Mouse (Mus musculus): ENCODE data around the gene H1fnt. TPM values are rescaled to one million over a fixed set of nuclear protein-coding genes. Genes with fewer than 3 reads are reported as not detected.

H1fnt gene
- not detected in 2 replicates for polyA plus RNA-seq (2015; fragmentation: Nextera tagmentation; extraction: Ambion mirVana)

DNA sequence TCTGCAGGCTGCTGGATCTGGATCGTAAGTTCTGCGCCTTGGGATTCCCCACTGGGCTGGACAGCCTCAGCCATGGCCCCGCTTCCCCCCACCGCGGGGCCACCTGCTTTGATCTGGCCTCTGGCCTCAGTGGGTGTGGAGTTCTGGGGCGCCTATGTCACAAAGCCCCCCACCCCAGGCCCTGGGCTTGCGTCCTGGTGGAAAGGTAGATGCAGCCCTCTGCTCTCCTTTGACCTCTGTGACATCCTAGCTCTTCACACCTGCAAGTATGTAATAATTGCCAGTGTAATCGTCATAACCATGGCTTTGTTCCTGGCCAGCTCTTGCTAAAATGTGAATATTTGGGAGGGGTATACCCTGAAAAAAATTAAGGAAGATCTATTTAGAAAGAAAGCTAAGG is at the start of gene H1fnt:
H1fnt (minus strand) TSS at position 101 of the 400 bp plus-strand sequence.
- WGBS = 87% methylated on average over 8 of the region's 8 CpGs
- no peaks in the 10 kb centered on the region for H3K4me1 ChIP-seq
- ATAC-seq = no peak

DNA sequence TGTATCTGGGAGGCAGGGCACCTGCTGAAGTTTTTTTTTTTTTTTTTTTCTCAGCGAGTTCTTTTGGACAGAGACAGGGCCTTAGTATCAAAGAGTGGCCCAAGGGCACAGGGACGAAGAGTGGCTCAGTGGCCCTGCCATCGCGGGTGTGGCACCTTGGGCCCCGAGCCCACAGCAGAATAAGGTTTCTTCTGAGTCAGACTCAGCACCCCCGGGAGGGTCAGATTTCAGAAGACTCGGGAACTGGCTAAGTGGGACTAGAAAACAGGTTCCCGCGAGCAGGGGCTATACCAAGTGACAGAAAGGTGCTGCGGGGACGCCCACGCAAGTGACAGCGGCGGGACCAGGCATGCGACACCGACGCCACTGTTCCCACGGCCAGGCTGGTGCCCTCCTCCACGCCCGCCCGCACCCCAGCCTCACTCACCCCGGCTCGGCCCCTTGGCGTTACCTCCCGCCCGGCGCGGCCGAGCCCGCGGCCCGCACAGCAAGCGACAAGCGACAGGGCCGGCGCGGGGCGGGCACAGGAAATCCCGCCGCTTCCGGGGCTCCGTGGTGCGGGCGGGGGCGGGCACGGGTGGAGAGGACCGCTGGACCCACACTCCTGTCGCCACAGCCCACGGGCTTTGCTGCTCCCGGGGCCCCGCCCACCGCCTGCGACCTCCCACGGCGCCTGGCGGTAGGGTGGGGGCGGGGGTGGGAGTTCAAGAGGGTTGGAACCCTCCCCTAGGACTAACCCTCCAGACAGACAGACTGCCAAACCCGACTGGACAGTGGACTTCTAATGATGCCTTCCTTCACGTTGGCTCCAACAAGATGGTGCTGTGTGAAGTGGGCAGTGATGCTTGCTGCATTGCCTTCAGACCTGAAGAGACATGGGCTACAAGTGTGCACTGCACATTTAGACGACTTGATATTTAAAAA is 38.8 kb upstream of the H1fnt start, which contains the start of gene Zfp641:
Zfp641 (minus strand) TSS at position 534 of the 924 bp plus-strand sequence.
- H3K9me3 ChIP-seq (replicated peaks) = no peaks in the 10 kb centered on the region
- no peak within 1 kb of the TSS for H3K27ac ChIP-seq
- ATAC-seq = peak; percentile 70; the same call in 1 of the 2 replicates
- H3K36me3 ChIP-seq (ENCODE audit: poor library complexity, severe bottlenecking) = no peaks in the 10 kb centered on the region
- H3K4me2 ChIP-seq = peak within 1 kb of the TSS; percentile 91
- H3K9ac ChIP-seq = peak within 1 kb of the TSS; percentile 78
- H3K4me3 ChIP-seq = peak within 1 kb of the TSS; percentile 64
- H3K4me1 ChIP-seq = 0 out of 2 replicates have a peak, but pooled peaks cover 6% of the 10 kb centered on the region
- no peaks in the 10 kb centered on the region; the same call in 1 of the 2 replicates for H3K27me3 ChIP-seq
- WGBS = 3% methylated on average over 45 of the region's 60 CpGs

More for the DNA sequence above, at the start of gene H1fnt:
- Histone ChIP-seq H3K4me3 (no peak within 1 kb of the TSS), H3K27ac (no peak within 1 kb of the TSS), H3K9me3 (replicated peaks) (no peaks in the 10 kb centered on the region), H3K36me3 (ENCODE audit: poor library complexity, severe bottlenecking) (no peaks in the 10 kb centered on the region), H3K9ac (no peak within 1 kb of the TSS), H3K27me3 (no peaks in the 10 kb centered on the region), H3K4me2 (no peak within 1 kb of the TSS)

- H3K27me3 ChIP-seq = no peaks in the 10 kb centered on the region; the same call in 1 of the 2 replicates
- ATAC-seq = no peak
These were observed 36.6 kb upstream of the H1fnt start for GRCm38 (mm10) chr15:98293651-98294050.

GRCm38 (mm10) chr15:98288566-98288965 is 31.5 kb upstream of the H1fnt start:
- 74% methylated on average over 12 of the region's 12 CpGs for WGBS
- H3K9ac ChIP-seq = no peak overlapping the region
- no peaks in the 10 kb centered on the region for H3K27me3 ChIP-seq
- H3K4me1 ChIP-seq = no peaks in the 10 kb centered on the region
- H3K4me2 ChIP-seq = no peak overlapping the region
- ATAC-seq = no peak
- no peak overlapping the region for H3K27ac ChIP-seq
- no peaks in the 10 kb centered on the region for H3K9me3 ChIP-seq (replicated peaks)
- 0 out of 2 replicates have a peak, but pooled peaks cover 13% of the 10 kb centered on the region for H3K36me3 ChIP-seq (ENCODE audit: poor library complexity, severe bottlenecking)
- H3K4me3 ChIP-seq = no peak overlapping the region

More at GRCm38 (mm10) chr15:98293651-98294050, 36.6 kb upstream of the H1fnt start:
- no peak overlapping the region for H3K27ac ChIP-seq
- H3K4me3 ChIP-seq = no peak overlapping the region
- 0 out of 2 replicates have a peak, but pooled peaks cover 8% of the 10 kb centered on the region for H3K36me3 ChIP-seq (ENCODE audit: poor library complexity, severe bottlenecking)
- WGBS = 91% methylated on average over 8 of the region's 8 CpGs
- no peak overlapping the region for H3K9ac ChIP-seq
- H3K4me1 ChIP-seq = 0 out of 2 replicates have a peak, but pooled peaks cover 6% of the 10 kb centered on the region
- H3K4me2 ChIP-seq = no peak overlapping the region
- H3K9me3 ChIP-seq (replicated peaks) = no peaks in the 10 kb centered on the region

GRCm38 (mm10) chr15:98286418-98286817 is 29.3 kb upstream of the H1fnt start:
- no peak for ATAC-seq
- WGBS = 83% methylated on average over 7 of the region's 7 CpGs
- H3K4me3 ChIP-seq = no peak overlapping the region
- H3K9me3 ChIP-seq (replicated peaks) = no peaks in the 10 kb centered on the region
- H3K27me3 ChIP-seq = no peaks in the 10 kb centered on the region
- H3K36me3 ChIP-seq (ENCODE audit: poor library complexity, severe bottlenecking) = 0 out of 2 replicates have a peak, but pooled peaks cover 13% of the 10 kb centered on the region
- no peak overlapping the region for H3K9ac ChIP-seq
- H3K27ac ChIP-seq = no peak overlapping the region
- H3K4me2 ChIP-seq = no peak overlapping the region
- no peaks in the 10 kb centered on the region for H3K4me1 ChIP-seq

DNA sequence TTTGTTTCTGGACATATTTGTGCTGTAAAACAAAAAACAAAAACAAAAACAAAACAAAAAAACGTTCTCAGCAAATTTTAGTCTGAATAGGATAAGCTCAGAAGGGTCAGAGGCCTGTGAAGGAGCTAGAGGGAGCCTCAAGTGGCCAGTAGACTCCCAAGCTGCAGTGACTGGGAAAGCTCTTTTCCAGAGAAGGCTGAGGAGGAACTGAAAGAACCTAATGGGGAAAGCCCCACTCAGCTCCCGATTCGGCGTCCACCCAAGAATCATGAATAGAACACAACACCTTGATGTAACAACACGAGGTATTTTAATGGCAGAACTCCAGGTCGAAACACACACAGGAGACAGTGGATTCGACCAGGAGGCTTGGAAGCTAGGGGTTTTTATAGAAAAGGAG is 683 bp upstream of the H1fnt start:
- no peak overlapping the region for H3K4me3 ChIP-seq
- H3K9me3 ChIP-seq (replicated peaks) = no peaks in the 10 kb centered on the region
- H3K4me1 ChIP-seq = no peaks in the 10 kb centered on the region
- no peaks in the 10 kb centered on the region for H3K27me3 ChIP-seq
- no peaks in the 10 kb centered on the region for H3K36me3 ChIP-seq (ENCODE audit: poor library complexity, severe bottlenecking)
- no peak overlapping the region for H3K4me2 ChIP-seq
- 80% methylated on average over 7 of the region's 7 CpGs for WGBS
- H3K9ac ChIP-seq = no peak overlapping the region
- no peak overlapping the region for H3K27ac ChIP-seq
- ATAC-seq = no peak

DNA sequence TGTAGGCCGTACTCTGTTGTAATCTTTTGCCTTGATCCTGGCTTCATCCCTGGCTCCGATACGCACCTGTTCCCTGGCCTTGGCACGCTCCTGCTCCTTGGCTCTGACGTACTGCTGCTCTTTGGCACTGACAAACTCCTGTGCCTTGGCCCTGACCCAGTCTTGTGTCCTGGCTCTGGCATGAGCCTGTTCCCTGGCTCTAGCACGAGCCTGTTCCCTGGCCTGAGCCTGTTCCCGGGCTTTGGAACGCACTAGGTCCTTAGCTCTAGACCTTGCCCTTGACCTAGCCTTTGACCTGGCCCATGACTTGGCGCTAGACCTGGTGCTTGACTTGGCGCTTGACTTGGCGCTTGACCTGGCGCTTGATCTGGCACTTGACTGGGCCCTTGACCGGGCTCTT is 822 bp downstream of the H1fnt start:
- Histone ChIP-seq H3K4me3 (no peak overlapping the region), H3K36me3 (ENCODE audit: poor library complexity, severe bottlenecking) (no peaks in the 10 kb centered on the region), H3K27ac (no peak overlapping the region), H3K4me1 (no peaks in the 10 kb centered on the region), H3K9ac (no peak overlapping the region), H3K27me3 (no peaks in the 10 kb centered on the region), H3K4me2 (no peak overlapping the region), H3K9me3 (replicated peaks) (no peaks in the 10 kb centered on the region)
- 93% methylated on average over 13 of the region's 13 CpGs for WGBS
- no peak for ATAC-seq

- WGBS = 93% methylated on average over 4 of the region's 4 CpGs
- Histone ChIP-seq H3K4me1 (no peaks in the 10 kb centered on the region), H3K4me3 (no peak overlapping the region), H3K27me3 (no peaks in the 10 kb centered on the region), H3K4me2 (no peak overlapping the region), H3K36me3 (ENCODE audit: poor library complexity, severe bottlenecking) (no peaks in the 10 kb centered on the region), H3K27ac (no peak overlapping the region), H3K9ac (no peak overlapping the region), H3K9me3 (replicated peaks) (peaks cover 3% of the 10 kb centered on the region; the same call in 1 of the 2 replicates)
- ATAC-seq = no peak
These were observed 21.7 kb downstream of the H1fnt start for GRCm38 (mm10) chr15:98235442-98235841.

DNA sequence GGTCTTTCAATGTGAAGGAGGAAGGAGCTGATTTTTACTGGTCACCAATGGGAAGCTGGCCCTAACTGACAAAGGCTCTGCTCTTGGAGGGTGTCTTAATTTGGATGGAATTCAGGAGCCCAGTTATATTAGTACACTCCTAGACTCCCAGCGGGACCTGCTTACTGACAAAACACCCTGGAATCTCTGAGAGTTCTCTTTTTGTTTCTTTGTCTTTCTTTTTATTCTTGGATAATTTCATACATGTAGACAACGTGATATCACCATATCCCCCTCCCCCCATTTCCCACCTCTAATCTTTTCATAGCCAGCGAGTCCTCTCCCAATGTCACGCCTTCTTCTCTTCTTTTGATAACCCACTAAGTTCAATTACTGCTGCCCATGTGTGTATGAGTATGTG is 22.7 kb downstream of the H1fnt start, which contains the start of gene Olfr286:
Olfr286 (minus strand) TSS at position 101 of the 400 bp plus-strand sequence.
- 86% methylated on average over 4 of the region's 4 CpGs for WGBS
- no peak for ATAC-seq
- H3K27ac ChIP-seq = no peak within 1 kb of the TSS

GRCm38 (mm10) chr15:98226096-98226495 is 31.0 kb downstream of the H1fnt start:
- 67% methylated on average over 7 of the region's 7 CpGs for WGBS
- no peak overlapping the region for H3K4me3 ChIP-seq
- ATAC-seq = no peak

More for the DNA sequence above, 22.7 kb downstream of the H1fnt start, which contains the start of gene Olfr286:
- Histone ChIP-seq H3K27me3 (no peaks in the 10 kb centered on the region), H3K4me1 (no peaks in the 10 kb centered on the region), H3K36me3 (ENCODE audit: poor library complexity, severe bottlenecking) (no peaks in the 10 kb centered on the region), H3K9ac (no peak within 1 kb of the TSS), H3K4me3 (no peak within 1 kb of the TSS), H3K4me2 (no peak within 1 kb of the TSS), H3K9me3 (replicated peaks) (peaks cover 3% of the 10 kb centered on the region; the same call in 1 of the 2 replicates)

DNA sequence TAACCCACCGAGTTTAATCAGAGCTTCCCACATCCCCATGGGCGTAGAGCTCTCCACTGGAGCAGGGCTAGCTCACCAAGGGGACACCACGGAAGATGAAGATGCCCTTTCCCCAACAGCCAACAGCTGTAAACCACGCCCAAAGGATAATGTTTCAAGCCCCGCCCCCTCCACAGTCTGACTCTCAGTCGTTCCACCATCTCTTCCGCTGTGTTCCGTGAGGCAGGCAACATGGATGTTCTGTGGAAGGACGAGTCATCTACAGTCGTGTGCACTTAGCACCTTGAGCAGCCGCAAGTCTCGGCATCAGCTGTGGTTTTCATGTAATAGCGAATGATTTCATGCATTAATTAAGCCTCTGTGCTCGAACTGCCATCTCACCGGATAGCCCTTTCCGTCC is 31.5 kb downstream of the H1fnt start:
- no peak for ATAC-seq
- Histone ChIP-seq H3K9me3 (replicated peaks) (no peaks in the 10 kb centered on the region), H3K4me1 (no peaks in the 10 kb centered on the region), H3K36me3 (ENCODE audit: poor library complexity, severe bottlenecking) (no peaks in the 10 kb centered on the region), H3K9ac (no peak overlapping the region), H3K4me2 (no peak overlapping the region), H3K27ac (no peak overlapping the region), H3K4me3 (no peak overlapping the region), H3K27me3 (no peaks in the 10 kb centered on the region)
- WGBS = 45% methylated on average over 16 of the region's 16 CpGs

More at GRCm38 (mm10) chr15:98226096-98226495, 31.0 kb downstream of the H1fnt start:
- no peaks in the 10 kb centered on the region for H3K4me1 ChIP-seq
- H3K9ac ChIP-seq = no peak overlapping the region
- no peak overlapping the region for H3K27ac ChIP-seq
- no peaks in the 10 kb centered on the region for H3K36me3 ChIP-seq (ENCODE audit: poor library complexity, severe bottlenecking)
- no peaks in the 10 kb centered on the region for H3K9me3 ChIP-seq (replicated peaks)
- no peaks in the 10 kb centered on the region for H3K27me3 ChIP-seq
- H3K4me2 ChIP-seq = no peak overlapping the region

- H3K4me3 ChIP-seq = no peak overlapping the region
- H3K9me3 ChIP-seq (replicated peaks) = no peaks in the 10 kb centered on the region
- H3K27me3 ChIP-seq = no peaks in the 10 kb centered on the region
- H3K27ac ChIP-seq = no peak overlapping the region
- H3K36me3 ChIP-seq (ENCODE audit: poor library complexity, severe bottlenecking) = no peaks in the 10 kb centered on the region
- H3K4me1 ChIP-seq = no peaks in the 10 kb centered on the region
- H3K4me2 ChIP-seq = no peak overlapping the region
- ATAC-seq = no peak
- H3K9ac ChIP-seq = no peak overlapping the region
These were observed 34.7 kb downstream of the H1fnt start for GRCm38 (mm10) chr15:98222377-98222776.
